9 mouse cellular contexts compared by ENCODE assay signal in genomic region chr2:173385722-173386141, GRCm38 (mm10).
DNase-seq lines count a peak whose midpoint lies in the region; ATAC-seq and TF ChIP-seq lines count a peak whose summit lies in the region.
"Had no signal": no experiment of that assay in that cellular context is flagged by ENCODE, and none has a peak within 500 bp of the region (broad histone marks: within the 10 kb centered on the region; RNA-seq: fewer than 3 reads in every experiment).

No protein-coding gene starts in this region.

- in situ Hi-C loops in CH12.LX (cut with MboI; ENCODE audit: low pct_ligation_motif_present, low pct_unique_long_range_greater_than_20kb, low sequenced_read_pairs): no loop called here

- H3K9me3 ChIP-seq in liver, postnatal 0 days (ENCODE audit: low read length): no peaks in the 10 kb centered on the region
- H3K9me3 ChIP-seq in CH12.LX (replicated peaks; ENCODE audit: low read length): peaks cover 25% of the 10 kb centered on the region

- DNase-seq in liver, postnatal 0 days: no peak
- DNase-seq in liver (no peak), CH12.LX (ENCODE audit: extremely low read depth) (peak; percentile 92)
- peak; percentile 61 for DNase-seq in adrenal gland, postnatal 25 days
- DNase-seq in skeletal muscle tissue, adult 2 months (ENCODE audit: low read depth, low spot score): peak; percentile 44
- DNase-seq in layer of hippocampus, adult 11-12 months (ENCODE audit: low spot score): no peak
- no peak for DNase-seq in left cerebral cortex, adult 8-10 months (ENCODE audit: low spot score in 2 of 2)
- DNase-seq: lung, embryonic 14.5 days had no signal

- no peaks in the 10 kb centered on the region for H3K36me3 ChIP-seq in liver, postnatal 0 days (replicated peaks; ENCODE audit: insufficient read depth, low read length)
- peaks cover 0 to 2% of the 10 kb centered on the region in 2 experiments for H3K36me3 ChIP-seq in CH12.LX (replicated peaks in 1 of 2; ENCODE audit: control insufficient read depth in 1 of 2, insufficient read depth in 1 of 2, low read length in 1 of 2)

- H3K4me3 ChIP-seq in liver, postnatal 0 days (ENCODE audit: low read depth, low read length): no peak overlapping the region
- H3K4me3 ChIP-seq in CH12.LX (replicated peaks in 1 of 3; ENCODE audit: low read depth in 2 of 3, low read length in 2 of 3, poor library complexity in 1 of 3): peak overlapping the region in 1 of 3 experiments; percentile 1

- dilution Hi-C loops in CH12.LX (cut with MboI; ENCODE audit: extremely low pct_ligation_motif_present, extremely low pct_unique_long_range_greater_than_20kb, low sequenced_read_pairs): no loop called here

- no peak overlapping the region for H3K4me2 ChIP-seq in liver, postnatal 0 days (ENCODE audit: low read depth, low read length)
- peak overlapping the region; percentile 35 for H3K4me2 ChIP-seq in CH12.LX (ENCODE audit: insufficient read depth, low read depth, poor library complexity, severe bottlenecking)
- H3K4me2 ChIP-seq: hindbrain, embryonic 14.5 days; lung, embryonic 14.5 days had no signal

- TF ChIP-seq EP300 in liver, postnatal 0 days (IDR thresholded peaks at IDR 0.05; ENCODE audit: low read depth): no peak
- peak; percentile 54; the same call in 1 of the 2 replicates for TF ChIP-seq EP300 in CH12.LX (IDR thresholded peaks at IDR 0.05; ENCODE audit: low read length)

- ATAC-seq in liver, postnatal 0 days: no peak

- WGBS in liver, postnatal 0 days (ENCODE audit: insufficient replicate concordance): 41% methylated on average over 9 of the region's 9 CpGs

- no peaks in the 10 kb centered on the region for H3K4me1 ChIP-seq in liver, postnatal 0 days (ENCODE audit: insufficient read depth)
- H3K4me1 ChIP-seq in CH12.LX (ENCODE audit: control insufficient read depth in 1 of 2, insufficient read depth in 2 of 2): peaks cover 38 to 62% of the 10 kb centered on the region in 2 experiments

- no peaks in the 10 kb centered on the region for H3K79me2 ChIP-seq in CH12.LX (replicated peaks; ENCODE audit: control insufficient read depth, extremely low read depth, insufficient read depth, poor library complexity, severe bottlenecking)

- 0 out of 2 replicates have a peak overlapping the region, but pooled peaks have one; percentile 12 for H3K27ac ChIP-seq in liver, postnatal 0 days (ENCODE audit: low read depth)
- H3K27ac ChIP-seq in CH12.LX (ENCODE audit: insufficient read depth, low read depth): peak overlapping the region; percentile 97
- H3K27ac ChIP-seq: hindbrain, embryonic 14.5 days had no signal

- no peak for TF ChIP-seq CTCF in liver, postnatal 0 days (IDR thresholded peaks at IDR 0.05; ENCODE audit: low read depth)
- no peak for TF ChIP-seq CTCF in CH12.LX (conservative IDR thresholded peaks at IDR 0.05 in 1 of 2, IDR thresholded peaks at IDR 0.05 in 1 of 2; ENCODE audit: low read depth in 2 of 2, low read length in 2 of 2)

- TF ChIP-seq POLR2A in CH12.LX (IDR thresholded peaks at IDR 0.05; ENCODE audit: low read depth, low read length): no peak; the same call in 1 of the 2 replicates

- H3K9ac ChIP-seq in liver, postnatal 0 days (replicated peaks): no peak overlapping the region
- peak overlapping the region; percentile 27 for H3K9ac ChIP-seq in CH12.LX (ENCODE audit: insufficient read depth, low read depth)
- H3K9ac ChIP-seq: hindbrain, embryonic 14.5 days; lung, embryonic 14.5 days had no signal

- no peak; the same call in none of the 2 replicates for TF ChIP-seq RAD21 in CH12.LX (IDR thresholded peaks at IDR 0.05; ENCODE audit: low read depth, low read length)

- no peaks in the 10 kb centered on the region for H3K27me3 ChIP-seq in liver, postnatal 0 days (ENCODE audit: insufficient read depth, low read length)
- no peaks in the 10 kb centered on the region for H3K27me3 ChIP-seq in CH12.LX (replicated peaks)

TF ChIP-seq in CH12.LX, 34 proteins besides CTCF, POLR2A, EP300 and RAD21:
- TF ChIP-seq MXI1 (IDR thresholded peaks at IDR 0.05; ENCODE audit: low read depth, low read length) (no peak), ZNF384 (IDR thresholded peaks at IDR 0.05; ENCODE audit: low read depth, low read length) (no peak), ETS1 (conservative IDR thresholded peaks at IDR 0.05; ENCODE audit: low read depth, low read length) (peak; percentile 84), ZKSCAN1 (IDR thresholded peaks at IDR 0.05; ENCODE audit: borderline replicate concordance, low read depth, low read length) (no peak), TBP (conservative IDR thresholded peaks at IDR 0.05; ENCODE audit: low read depth, low read length) (0 out of 2 replicates have a peak, but pooled peaks have one; percentile 44), MAX (IDR thresholded peaks at IDR 0.05; ENCODE audit: low read length) (peak; percentile 44; the same call in 1 of the 2 replicates), BHLHE40 (IDR thresholded peaks at IDR 0.05; ENCODE audit: low read depth, low read length) (peak; percentile 56), UBTF (IDR thresholded peaks at IDR 0.05; ENCODE audit: low read depth, low read length) (peak; percentile 86), IRF4 (IDR thresholded peaks at IDR 0.05; ENCODE audit: low read depth, low read length) (peak; percentile 90), MAZ (IDR thresholded peaks at IDR 0.05; ENCODE audit: low read depth, low read length) (peak; percentile 55; the same call in 1 of the 2 replicates), RCOR1 (conservative IDR thresholded peaks at IDR 0.05; ENCODE audit: low read depth, low read length) (no peak), ELF1 (IDR thresholded peaks at IDR 0.05; ENCODE audit: low read depth, low read length) (peak; percentile 77), JUN (IDR thresholded peaks at IDR 0.05; ENCODE audit: insufficient read depth, low read depth, low read length) (0 out of 2 replicates have a peak, but pooled peaks have one; percentile 37), TCF12 (IDR thresholded peaks at IDR 0.05; ENCODE audit: low read depth, low read length) (peak; percentile 89), SMC3 (IDR thresholded peaks at IDR 0.05; ENCODE audit: low read depth, low read length) (peak; percentile 20), MYC (IDR thresholded peaks at IDR 0.05; ENCODE audit: low read depth, low read length) (peak; percentile 32; the same call in 1 of the 2 replicates), MAFK (IDR thresholded peaks at IDR 0.05; ENCODE audit: insufficient replicate concordance, low read length) (peak; percentile 29; the same call in 1 of the 2 replicates), JUND (conservative IDR thresholded peaks at IDR 0.05; ENCODE audit: low read depth, low read length) (no peak), USF2 (conservative IDR thresholded peaks at IDR 0.05; ENCODE audit: low read depth, low read length) (no peak)

Comparison
In these comparisons a context has a peak if more than half of its experiments do, and no peak if none do; other contexts are left out.
1. DNase-seq: peak in CH12.LX (single experiment), adrenal gland, postnatal 25 days (single experiment) and skeletal muscle tissue, adult 2 months (single experiment); none in liver, postnatal 0 days (single experiment), liver (single experiment), layer of hippocampus, adult 11-12 months (single experiment) and left cerebral cortex, adult 8-10 months (0 of 2).